Mouse (Mus musculus) kidney, embryonic 16.5 days (tissue): Measurements from ENCODE around the gene Rbms3. TPM values are rescaled to one million over a fixed set of nuclear protein-coding genes. Genes with fewer than 3 reads are reported as not detected.

Source experiments
- ATAC-seq: fragments of 200-750 bp; cut with Nextera tagmentation; 2 replicates; pipeline ENCODE4 v1.8.0; 2017; ENCODE audit warnings: moderate TSS enrichment; ENCODE audit not compliant: low FRiP score, low TSS enrichment
- H3K27ac ChIP-seq: fragments of 300-500 bp; sonication (generic); 2 replicates; pipeline ENCODE4 v1.5.1; 2014; ENCODE audit warnings: low read length
- H3K27me3 ChIP-seq: fragments of 300-500 bp; sonication (generic); 2 replicates; pipeline ENCODE4 v1.6.1; 2014; ENCODE audit warnings: low read length, control low read depth, mixed read lengths; ENCODE audit not compliant: insufficient read depth
- H3K36me3 ChIP-seq: fragments of 300-500 bp; sonication (generic); 2 replicates; pipeline ENCODE4 v1.6.1; 2014; ENCODE audit warnings: low read length, control low read depth, mixed read lengths; ENCODE audit not compliant: insufficient read depth
- H3K4me1 ChIP-seq: fragments of 300-500 bp; sonication (generic); 2 replicates; pipeline ENCODE4 v1.6.1; 2014; ENCODE audit warnings: low read length, control low read depth, mixed read lengths; ENCODE audit not compliant: insufficient read depth
- H3K4me2 ChIP-seq: fragments of 300-500 bp; sonication (generic); replicated peaks from 2 replicates; pipeline ENCODE4 v1.6.1; 2014; ENCODE audit warnings: low read depth, low read length
- H3K4me3 ChIP-seq: fragments of 300-500 bp; sonication (generic); 2 replicates; pipeline ENCODE4 v1.5.1; 2014; ENCODE audit warnings: mild to moderate bottlenecking, low read length
- H3K9ac ChIP-seq: fragments of 300-500 bp; sonication (generic); replicated peaks from 2 replicates; pipeline ENCODE4 v1.6.1; 2014; ENCODE audit warnings: low read length
- H3K9me3 ChIP-seq: fragments of 300-500 bp; sonication (generic); 2 replicates; pipeline ENCODE4 v1.6.1; 2016; ENCODE audit warnings: low read length, control low read depth
- WGBS: fragments of 180-500 bp; shearing (Covaris S2); extraction: QIAGEN DNeasy Blood & Tissue Kit; methylation state at CpG from one replicate; pipeline ENCODE4 v1.1.7; 2014; 5-methylcytosine and 5-hydroxymethylcytosine counted together
- polyA plus RNA-seq: library from polyadenylated mRNA; unstranded; fragments of >200 nt; fragmentation: Nextera tagmentation; extraction: Ambion mirVana; gene quantifications from 2 replicates; pipeline ENCODE4 v1.2.1, GENCODE M21; 2015

Rbms3 gene
- polyA plus RNA-seq, 1 experiment from 2014 or later = 81.9 TPM

- H3K4me3 ChIP-seq = no peak overlapping the region
- no peak overlapping the region for H3K9ac ChIP-seq
- H3K4me1 ChIP-seq = no peaks in the 10 kb centered on the region
- no peaks in the 10 kb centered on the region for H3K27me3 ChIP-seq
- H3K36me3 ChIP-seq = no peaks in the 10 kb centered on the region
- no peak overlapping the region for H3K4me2 ChIP-seq
- no peak for ATAC-seq
- 87% methylated on average over 7 of the region's 7 CpGs for WGBS
- no peaks in the 10 kb centered on the region for H3K9me3 ChIP-seq
- no peak overlapping the region for H3K27ac ChIP-seq
Measured at GRCm38 (mm10) chr9:117298991-117299390, 330.7 kb downstream of the Rbms3 start.

DNA sequence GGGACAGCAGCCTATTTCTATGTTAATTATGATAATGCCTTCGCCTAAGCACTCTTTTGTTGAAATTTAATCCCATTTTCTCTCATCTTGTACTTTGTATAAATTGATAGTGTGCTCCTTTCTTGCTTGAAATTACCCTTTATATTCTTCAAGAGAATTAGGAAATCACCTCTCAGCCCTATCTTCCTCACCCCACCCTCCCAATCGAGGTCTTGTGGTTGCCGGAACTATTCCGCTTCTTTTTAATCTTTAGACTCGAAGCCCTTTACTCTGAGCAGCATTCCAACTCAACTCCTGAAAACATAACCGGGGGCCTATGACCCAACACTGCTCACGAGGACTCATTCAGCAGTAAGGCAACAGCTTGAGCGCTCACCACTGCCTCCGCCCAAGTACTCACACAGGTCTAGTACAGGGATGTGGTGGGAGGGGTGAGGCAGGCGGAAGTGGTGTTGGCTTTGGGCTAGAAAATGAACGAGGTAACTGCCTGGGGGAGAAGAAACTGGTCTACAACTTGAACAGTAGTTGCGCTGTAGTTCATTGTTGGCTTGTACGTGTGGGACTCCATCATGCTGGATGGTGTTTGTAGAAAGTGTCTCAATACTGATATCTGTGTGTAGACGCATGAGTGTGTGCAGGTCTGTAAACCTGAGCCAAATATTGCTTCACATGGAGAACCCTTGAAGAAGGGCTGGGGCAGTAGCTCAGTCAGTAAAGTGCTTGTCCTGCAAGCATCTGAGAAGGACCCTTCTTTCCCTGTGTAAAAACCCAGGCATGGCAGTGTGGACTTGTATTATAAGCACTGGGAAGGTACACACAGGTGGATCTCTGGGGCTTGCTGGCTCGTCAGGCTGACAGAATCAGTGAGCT, 331.8 kb downstream of the Rbms3 start:
- ATAC-seq = no peak
- no peaks in the 10 kb centered on the region for H3K36me3 ChIP-seq
- 62% methylated on average over 15 of the region's 15 CpGs for WGBS
- no peaks in the 10 kb centered on the region for H3K9me3 ChIP-seq
- no peaks in the 10 kb centered on the region for H3K4me1 ChIP-seq
- no peak overlapping the region for H3K27ac ChIP-seq
- H3K4me3 ChIP-seq = no peak overlapping the region
- H3K27me3 ChIP-seq = no peaks in the 10 kb centered on the region
- no peak overlapping the region for H3K9ac ChIP-seq
- no peak overlapping the region for H3K4me2 ChIP-seq

- no peak overlapping the region for H3K4me3 ChIP-seq
- H3K4me1 ChIP-seq = no peaks in the 10 kb centered on the region
- no peak for ATAC-seq
- no peak overlapping the region for H3K9ac ChIP-seq
- H3K27me3 ChIP-seq = no peaks in the 10 kb centered on the region
- no peaks in the 10 kb centered on the region for H3K36me3 ChIP-seq
- no peak overlapping the region for H3K27ac ChIP-seq
- no peaks in the 10 kb centered on the region for H3K9me3 ChIP-seq
- 79% methylated on average over 15 of the region's 15 CpGs for WGBS
- H3K4me2 ChIP-seq = no peak overlapping the region
Measured at GRCm38 (mm10) chr9:117291066-117291850, 338.5 kb downstream of the Rbms3 start.

GRCm38 (mm10) chr9:117274846-117275245, 354.9 kb downstream of the Rbms3 start:
- no peaks in the 10 kb centered on the region for H3K36me3 ChIP-seq

DNA sequence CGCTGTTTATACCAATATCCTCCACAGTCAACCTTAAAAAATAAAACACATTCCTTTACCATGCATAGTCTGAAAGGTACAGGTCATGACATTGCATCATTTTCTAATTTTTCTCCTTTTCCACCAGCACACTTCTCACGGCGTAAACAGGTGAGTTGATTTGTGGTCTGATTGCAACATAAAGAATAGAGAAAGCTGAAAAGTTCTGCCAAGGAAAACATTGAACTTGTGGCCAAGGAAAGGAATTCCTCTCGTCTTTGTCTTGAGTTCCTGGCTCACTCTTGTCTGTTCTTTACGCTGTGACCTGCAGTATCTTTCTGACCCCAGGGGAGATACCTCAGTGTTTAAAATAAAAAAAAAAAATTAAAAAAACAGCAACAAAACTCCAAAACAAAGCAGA, 370.1 kb downstream of the Rbms3 start:
- Histone ChIP-seq H3K27me3 (no peaks in the 10 kb centered on the region), H3K4me1 (no peaks in the 10 kb centered on the region), H3K9ac (no peak overlapping the region), H3K4me3 (no peak overlapping the region), H3K9me3 (no peaks in the 10 kb centered on the region), H3K36me3 (0 out of 2 replicates have a peak, but pooled peaks cover 3% of the 10 kb centered on the region), H3K4me2 (no peak overlapping the region), H3K27ac (no peak overlapping the region)
- no peak for ATAC-seq
- 68% methylated on average over 5 of the region's 5 CpGs for WGBS

More at GRCm38 (mm10) chr9:117274846-117275245, 354.9 kb downstream of the Rbms3 start:
- H3K27me3 ChIP-seq = no peaks in the 10 kb centered on the region
- no peak overlapping the region for H3K27ac ChIP-seq
- WGBS = 78% methylated on average over 12 of the region's 12 CpGs
- H3K4me2 ChIP-seq = no peak overlapping the region
- H3K9me3 ChIP-seq = no peaks in the 10 kb centered on the region
- no peak overlapping the region for H3K4me3 ChIP-seq
- H3K9ac ChIP-seq = no peak overlapping the region
- no peak for ATAC-seq
- H3K4me1 ChIP-seq = 0 out of 2 replicates have a peak, but pooled peaks cover 3% of the 10 kb centered on the region

DNA sequence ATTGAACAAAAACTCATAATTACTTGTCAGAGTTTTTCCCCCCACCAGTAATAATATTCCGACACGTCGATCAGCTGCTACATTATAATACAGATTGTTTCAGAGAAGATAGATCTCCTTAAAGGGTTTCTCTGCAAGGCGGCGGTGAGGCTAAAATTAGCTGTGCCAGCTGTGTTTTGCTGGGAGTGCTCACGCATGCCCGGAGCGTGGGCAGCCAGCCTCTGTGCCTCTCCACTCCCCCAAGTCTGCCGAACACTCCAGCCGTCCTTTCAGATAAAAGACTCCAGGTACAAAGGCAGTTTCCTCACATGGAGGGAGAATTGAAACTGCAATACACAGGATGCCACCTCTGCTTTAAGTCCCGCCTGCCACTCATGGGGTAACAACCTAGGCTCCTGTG, 376.4 kb downstream of the Rbms3 start:
- Histone ChIP-seq H3K27me3 (no peaks in the 10 kb centered on the region), H3K4me2 (peak overlapping the region; percentile 73), H3K9me3 (no peaks in the 10 kb centered on the region), H3K4me3 (peak overlapping the region; percentile 60), H3K4me1 (peaks cover 33% of the 10 kb centered on the region), H3K27ac (peak overlapping the region; percentile 36), H3K36me3 (no peaks in the 10 kb centered on the region), H3K9ac (peak overlapping the region; percentile 60)
- 0 out of 2 replicates have a peak, but pooled peaks have one; percentile 37 for ATAC-seq
- WGBS = 12% methylated on average over 11 of the region's 11 CpGs

DNA sequence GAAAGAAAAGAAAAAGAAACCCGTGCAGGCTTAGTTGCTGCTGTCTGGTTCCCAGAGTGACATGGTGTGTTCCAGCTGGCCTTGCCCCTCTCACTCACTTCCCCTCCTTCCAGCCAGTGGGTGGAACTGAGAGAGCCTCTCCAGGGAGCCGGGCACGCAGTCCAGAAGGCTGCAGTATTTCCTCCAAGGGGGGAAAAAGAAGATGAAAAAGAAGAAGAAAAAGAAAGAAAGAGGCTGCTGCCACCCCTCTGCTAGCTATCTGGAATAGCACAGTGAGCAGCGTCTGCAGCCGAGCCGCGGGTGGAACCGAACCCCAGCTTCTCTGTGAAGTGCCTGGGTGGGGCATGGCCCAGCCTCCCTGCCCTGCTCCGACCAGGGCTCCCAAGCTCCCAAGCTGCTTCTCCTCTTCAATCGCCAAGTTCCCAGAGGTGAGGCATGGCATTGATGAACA, 377.3 kb downstream of the Rbms3 start:
- Histone ChIP-seq H3K27ac (peak overlapping the region; percentile 89), H3K9ac (peak overlapping the region; percentile 73), H3K27me3 (no peaks in the 10 kb centered on the region), H3K4me2 (peak overlapping the region; percentile 73), H3K36me3 (no peaks in the 10 kb centered on the region), H3K9me3 (no peaks in the 10 kb centered on the region), H3K4me3 (peak overlapping the region; percentile 60), H3K4me1 (peaks cover 40% of the 10 kb centered on the region)
- ATAC-seq = peak; percentile 87
- 0% methylated on average over 10 of the region's 10 CpGs for WGBS

- peak overlapping the region; percentile 60 for H3K4me3 ChIP-seq
- peak overlapping the region; percentile 73 for H3K9ac ChIP-seq
- no peaks in the 10 kb centered on the region for H3K36me3 ChIP-seq
- no peaks in the 10 kb centered on the region for H3K9me3 ChIP-seq
- H3K27me3 ChIP-seq = no peaks in the 10 kb centered on the region
- peak overlapping the region; percentile 89 for H3K27ac ChIP-seq
- ATAC-seq = peak; percentile 62; the same call in 1 of the 2 replicates
- under 1% methylated on average over 29 of the region's 29 CpGs for WGBS
- H3K4me1 ChIP-seq = peaks cover 47% of the 10 kb centered on the region
- peak overlapping the region; percentile 73 for H3K4me2 ChIP-seq
Measured at GRCm38 (mm10) chr9:117251521-117252368, 378.0 kb downstream of the Rbms3 start.

GRCm38 (mm10) chr9:117250831-117251165, 378.9 kb downstream of the Rbms3 start:
- H3K4me3 ChIP-seq = peak overlapping the region; percentile 60
- peak overlapping the region; percentile 89 for H3K27ac ChIP-seq
- H3K9ac ChIP-seq = peak overlapping the region; percentile 73
- peak overlapping the region; percentile 73 for H3K4me2 ChIP-seq
- 12% methylated on average over 2 of the region's 2 CpGs for WGBS
- no peaks in the 10 kb centered on the region for H3K9me3 ChIP-seq
- no peaks in the 10 kb centered on the region for H3K27me3 ChIP-seq
- H3K4me1 ChIP-seq = peaks cover 54% of the 10 kb centered on the region
- H3K36me3 ChIP-seq = no peaks in the 10 kb centered on the region
- ATAC-seq = no peak
